Comparison of ENCODE assay signal across 12 mouse cellular contexts in genomic region chr2:28601720-28602590, GRCm38 (mm10). TPM values are rescaled to one million over a fixed set of nuclear protein-coding genes. Genes with fewer than 3 reads are reported as not detected.
DNase-seq lines count a peak whose midpoint lies in the region; ATAC-seq and TF ChIP-seq lines count a peak whose summit lies in the region.
"Had no signal": no experiment of that assay in that cellular context is flagged by ENCODE, and none has a peak within 500 bp of the region (broad histone marks: within the 10 kb centered on the region; RNA-seq: fewer than 3 reads in every experiment).

No protein-coding gene starts in this region.

- H3K36me3 ChIP-seq in heart, embryonic 10.5 days, result no peaks in the 10 kb centered on the region
- H3K36me3 ChIP-seq in lung, embryonic 14.5 days (ENCODE audit: insufficient read depth), result no peaks in the 10 kb centered on the region
- 0 out of 2 replicates have a peak, but pooled peaks cover 3% of the 10 kb centered on the region for H3K36me3 ChIP-seq in liver, embryonic 15.5 days (replicated peaks)
- H3K36me3 ChIP-seq in stomach, embryonic 15.5 days, result no peaks in the 10 kb centered on the region
- H3K36me3 ChIP-seq in forebrain, embryonic 16.5 days (ENCODE audit: control insufficient read depth, insufficient read depth), result no peaks in the 10 kb centered on the region

- WGBS in heart, embryonic 10.5 days, result 14% methylated on average over 12 of the region's 12 CpGs
- WGBS in lung, embryonic 14.5 days, result 41% methylated on average over 12 of the region's 12 CpGs
- WGBS in liver, embryonic 15.5 days (ENCODE audit: insufficient replicate concordance), result 20% methylated on average over 12 of the region's 12 CpGs
- 46% methylated on average over 12 of the region's 12 CpGs for WGBS in stomach, embryonic 15.5 days
- 64% methylated on average over 12 of the region's 12 CpGs for WGBS in forebrain, embryonic 16.5 days

- H3K4me1 ChIP-seq in heart, embryonic 10.5 days, result peaks cover 57% of the 10 kb centered on the region
- no peaks in the 10 kb centered on the region for H3K4me1 ChIP-seq in lung, embryonic 14.5 days (ENCODE audit: insufficient read depth)
- H3K4me1 ChIP-seq in liver, embryonic 15.5 days (replicated peaks), result peaks cover 93% of the 10 kb centered on the region
- H3K4me1 ChIP-seq in stomach, embryonic 15.5 days, result no peaks in the 10 kb centered on the region; the same call in 1 of the 2 replicates
- H3K4me1 ChIP-seq in forebrain, embryonic 16.5 days (replicated peaks; ENCODE audit: control insufficient read depth, insufficient read depth, low read length), result no peaks in the 10 kb centered on the region

- no peak overlapping the region for H3K4me2 ChIP-seq in lung, embryonic 14.5 days
- H3K4me2 ChIP-seq in liver, embryonic 15.5 days, result peak overlapping the region; percentile 74
- no peak overlapping the region for H3K4me2 ChIP-seq in stomach, embryonic 15.5 days
- H3K4me2 ChIP-seq in forebrain, embryonic 16.5 days (ENCODE audit: low read length), result no peak overlapping the region
- H3K4me2 ChIP-seq: hindbrain, embryonic 14.5 days had no signal

- H3K4me3 ChIP-seq in heart, embryonic 10.5 days, result no peak overlapping the region; the same call in 1 of the 2 replicates
- H3K4me3 ChIP-seq in lung, embryonic 14.5 days (ENCODE audit: low read depth, low read length), result no peak overlapping the region
- H3K4me3 ChIP-seq in liver, embryonic 15.5 days (replicated peaks), result peak overlapping the region; percentile 31
- H3K4me3 ChIP-seq in stomach, embryonic 15.5 days (replicated peaks), result no peak overlapping the region
- no peak overlapping the region for H3K4me3 ChIP-seq in forebrain, embryonic 16.5 days (replicated peaks; ENCODE audit: low read length)

- no peaks in the 10 kb centered on the region for H3K27me3 ChIP-seq in heart, embryonic 10.5 days (ENCODE audit: insufficient read depth, poor library complexity, severe bottlenecking)
- H3K27me3 ChIP-seq in lung, embryonic 14.5 days (ENCODE audit: insufficient read depth, low read length), result no peaks in the 10 kb centered on the region
- H3K27me3 ChIP-seq in liver, embryonic 15.5 days, result no peaks in the 10 kb centered on the region
- H3K27me3 ChIP-seq in stomach, embryonic 15.5 days (replicated peaks), result no peaks in the 10 kb centered on the region
- no peaks in the 10 kb centered on the region for H3K27me3 ChIP-seq in forebrain, embryonic 16.5 days (replicated peaks; ENCODE audit: control insufficient read depth, insufficient read depth, low read length)

- peak; percentile 41; the same call in 1 of the 2 replicates for ATAC-seq in lung, embryonic 14.5 days (ENCODE audit: insufficient read depth)
- ATAC-seq in liver, embryonic 15.5 days (ENCODE audit: insufficient read depth), result peak; percentile 88
- ATAC-seq in stomach, embryonic 15.5 days (ENCODE audit: insufficient read depth, low FRiP score, low read depth), result peak; percentile 92
- ATAC-seq in forebrain, embryonic 16.5 days, result no peak

- H3K9ac ChIP-seq in lung, embryonic 14.5 days, result no peak overlapping the region
- peak overlapping the region; percentile 60 for H3K9ac ChIP-seq in liver, embryonic 15.5 days
- no peak overlapping the region for H3K9ac ChIP-seq in stomach, embryonic 15.5 days
- no peak overlapping the region for H3K9ac ChIP-seq in forebrain, embryonic 16.5 days (replicated peaks; ENCODE audit: low read depth, low read length)
- H3K9ac ChIP-seq: hindbrain, embryonic 14.5 days had no signal

- no peak for TF ChIP-seq CTCF in lung, embryonic 14.5 days (IDR thresholded peaks at IDR 0.05; ENCODE audit: low read depth)

- H3K9me3 ChIP-seq in heart, embryonic 10.5 days, result no peaks in the 10 kb centered on the region
- H3K9me3 ChIP-seq in lung, embryonic 14.5 days (ENCODE audit: low read depth, low read length), result no peaks in the 10 kb centered on the region
- 0 out of 2 replicates have a peak, but pooled peaks cover 3% of the 10 kb centered on the region for H3K9me3 ChIP-seq in liver, embryonic 15.5 days (replicated peaks)
- H3K9me3 ChIP-seq in stomach, embryonic 15.5 days, result no peaks in the 10 kb centered on the region
- no peaks in the 10 kb centered on the region for H3K9me3 ChIP-seq in forebrain, embryonic 16.5 days (ENCODE audit: control insufficient read depth, low read length)

- peak overlapping the region; percentile 78 for H3K27ac ChIP-seq in heart, embryonic 10.5 days
- H3K27ac ChIP-seq in lung, embryonic 14.5 days (ENCODE audit: low read depth), result no peak overlapping the region
- peak overlapping the region; percentile 94 for H3K27ac ChIP-seq in liver, embryonic 15.5 days (replicated peaks)
- H3K27ac ChIP-seq in stomach, embryonic 15.5 days, result no peak overlapping the region
- H3K27ac ChIP-seq in forebrain, embryonic 16.5 days (ENCODE audit: low read length), result no peak overlapping the region
- H3K27ac ChIP-seq: hindbrain, embryonic 14.5 days had no signal

- peak; percentile 94 for DNase-seq in heart, embryonic 10.5 days (ENCODE audit: low spot score)
- DNase-seq in heart, adult 9 months (ENCODE audit: low spot score in 2 of 2), result no peak
- DNase-seq in lung, embryonic 14.5 days, result no peak
- no peak for DNase-seq in lung, postnatal 14 days
- DNase-seq in frontal cortex, postnatal 25 days (ENCODE audit: low spot score in 2 of 2), result no peak
- DNase-seq: gastrocnemius, postnatal 14 days; kidney, postnatal 4 days; lung, postnatal 4 days had no signal

RNA-seq across cellular contexts. Expression of gene Gtf3c5, which starts 18.4 kb away (rescaled TPM):
- polyA plus RNA-seq in heart, embryonic 10.5 days (2016; fragmentation: Nextera tagmentation; extraction: Ambion mirVana), result 37.0 and 45.2 TPM in 2 replicates
- polyA plus RNA-seq in lung, embryonic 14.5 days (2014; fragmentation: Nextera tagmentation; extraction: Ambion mirVana), result 33.9 and 41.9 TPM in 2 replicates
- 12.6 and 14.3 TPM in 2 replicates for polyA plus RNA-seq in liver, embryonic 15.5 days (2015; fragmentation: Nextera tagmentation; extraction: Ambion mirVana)
- polyA plus RNA-seq in stomach, embryonic 15.5 days (2015; fragmentation: Nextera tagmentation; extraction: Ambion mirVana), result 33.6 and 41.8 TPM in 2 replicates
- polyA plus RNA-seq in forebrain, embryonic 16.5 days (2015; fragmentation: Nextera tagmentation; extraction: Ambion mirVana), result 40.5 and 43.3 TPM in 2 replicates

RNA-seq across cellular contexts. Expression of gene Gfi1b, which starts 19.8 kb away (rescaled TPM):
- 11.0 and 12.2 TPM in 2 replicates for polyA plus RNA-seq in heart, embryonic 10.5 days (2016; fragmentation: Nextera tagmentation; extraction: Ambion mirVana)
- polyA plus RNA-seq in lung, embryonic 14.5 days (2014; fragmentation: Nextera tagmentation; extraction: Ambion mirVana), result 0.51 and 0.69 TPM in 2 replicates
- polyA plus RNA-seq in liver, embryonic 15.5 days (2015; fragmentation: Nextera tagmentation; extraction: Ambion mirVana), result 88.2 and 91.9 TPM in 2 replicates
- 3.1 and 6.9 TPM in 2 replicates for polyA plus RNA-seq in stomach, embryonic 15.5 days (2015; fragmentation: Nextera tagmentation; extraction: Ambion mirVana)
- polyA plus RNA-seq in forebrain, embryonic 16.5 days (2015; fragmentation: Nextera tagmentation; extraction: Ambion mirVana), result not detected in 2 replicates
- polyA plus RNA-seq: hindbrain, embryonic 14.5 days had no signal

RNA-seq across cellular contexts. Expression of gene Cel, which starts 38.8 kb away (rescaled TPM):
- not detected in 2 replicates for polyA plus RNA-seq in heart, embryonic 10.5 days (2016; fragmentation: Nextera tagmentation; extraction: Ambion mirVana)
- not detected in 2 replicates for polyA plus RNA-seq in lung, embryonic 14.5 days (2014; fragmentation: Nextera tagmentation; extraction: Ambion mirVana)
- polyA plus RNA-seq in liver, embryonic 15.5 days (2015; fragmentation: Nextera tagmentation; extraction: Ambion mirVana), result 0.45 and 5.1 TPM in 2 replicates
- 412 and 563 TPM in 2 replicates for polyA plus RNA-seq in stomach, embryonic 15.5 days (2015; fragmentation: Nextera tagmentation; extraction: Ambion mirVana)
- not detected in 2 replicates for polyA plus RNA-seq in forebrain, embryonic 16.5 days (2015; fragmentation: Nextera tagmentation; extraction: Ambion mirVana)
- polyA plus RNA-seq: hindbrain, embryonic 14.5 days had no signal

RNA-seq across cellular contexts. Expression of gene Tsc1, which starts 39.1 kb away (rescaled TPM):
- 17.8 and 23.8 TPM in 2 replicates for polyA plus RNA-seq in heart, embryonic 10.5 days (2016; fragmentation: Nextera tagmentation; extraction: Ambion mirVana)
- 19.9 and 22.2 TPM in 2 replicates for polyA plus RNA-seq in lung, embryonic 14.5 days (2014; fragmentation: Nextera tagmentation; extraction: Ambion mirVana)
- polyA plus RNA-seq in liver, embryonic 15.5 days (2015; fragmentation: Nextera tagmentation; extraction: Ambion mirVana), result 8.9 and 10.0 TPM in 2 replicates
- 18.7 and 18.9 TPM in 2 replicates for polyA plus RNA-seq in stomach, embryonic 15.5 days (2015; fragmentation: Nextera tagmentation; extraction: Ambion mirVana)
- 32.7 and 42.7 TPM in 2 replicates for polyA plus RNA-seq in forebrain, embryonic 16.5 days (2015; fragmentation: Nextera tagmentation; extraction: Ambion mirVana)

Comparison
In these comparisons a context has a peak if more than half of its experiments do, and no peak if none do; other contexts are left out.
1. H3K27ac ChIP-seq: peak in heart, embryonic 10.5 days (single experiment) and liver, embryonic 15.5 days (single experiment); none in lung, embryonic 14.5 days (single experiment), stomach, embryonic 15.5 days (single experiment) and forebrain, embryonic 16.5 days (single experiment).
2. RNA of gene Cel, which starts 38.8 kb away (polyA plus RNA-seq): 412 to 563 TPM in stomach, embryonic 15.5 days; 0.45 to 5.1 TPM in liver, embryonic 15.5 days, not detected in lung, embryonic 14.5 days, not detected in heart, embryonic 10.5 days and not detected in forebrain, embryonic 16.5 days; every median in the first group is over 10 times any median in the second.